Mouse (Mus musculus) bone marrow macrophage, adult 2 months (primary cell): ENCODE data around the gene Picalm.

Experiments
- CTCF ChIP-seq: IDR thresholded peaks from 2 replicates; pipeline ENCODE4 v1.5.1; 2012; ENCODE audit warnings: low read depth, mild to moderate bottlenecking, low read length, moderate library complexity
- POLR2A ChIP-seq: IDR thresholded peaks from 2 replicates; pipeline ENCODE4 v1.6.1; 2012; ENCODE audit warnings: mild to moderate bottlenecking, low read depth, low read length, borderline replicate concordance

GRCm38 (mm10) chr7:90228075-90228474 lies 98.1 kb downstream of the Picalm start:
- TF ChIP-seq POLR2A (no peak), CTCF (no peak)
